Mouse (Mus musculus): ENCODE data around the gene Grhl1. TPM values are rescaled to one million over a fixed set of nuclear protein-coding genes. Genes with fewer than 3 reads are reported as not detected.
"Not testable (repeated sequence)": the region's sequence is repeated elsewhere in the genome, so short reads cannot be mapped to it uniquely, and the experiment has no call there.

Gene Grhl1
- polyA plus RNA-seq, 1 experiment from 2014 or later, result 4.5 TPM

DNA sequence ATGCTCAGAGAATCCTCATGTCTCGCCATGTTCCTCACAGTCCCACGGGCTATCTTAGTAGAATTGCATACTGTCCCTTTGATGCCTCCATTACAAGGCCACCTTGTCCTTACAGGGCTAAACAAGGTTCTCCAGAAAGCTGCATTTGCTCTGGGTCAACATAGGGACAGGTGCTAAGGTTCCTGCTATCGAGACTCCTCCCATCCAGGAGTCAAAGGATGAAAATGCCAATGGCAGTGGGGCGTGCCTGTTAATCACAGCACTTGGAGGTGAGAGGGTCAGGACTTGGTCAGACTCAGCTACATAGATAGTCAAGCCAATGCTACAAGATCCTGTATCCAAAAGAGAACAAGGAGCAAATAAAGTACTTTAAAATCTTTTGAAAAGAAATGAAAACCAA lies 47.4 kb downstream of the Grhl1 start:
- Histone ChIP-seq H3K4me3 (no peak overlapping the region), H3K27ac (ENCODE audit: poor library complexity, severe bottlenecking) (no peak overlapping the region), H3K9me3 (replicated peaks) (no peaks in the 10 kb centered on the region), H3K36me3 (peaks cover 15% of the 10 kb centered on the region), H3K4me1 (replicated peaks) (peaks cover 10% of the 10 kb centered on the region), H3K9ac (no peak overlapping the region), H3K4me2 (no peak overlapping the region), H3K27me3 (replicated peaks) (no peaks in the 10 kb centered on the region)
- no peak for ATAC-seq (ENCODE audit: insufficient number of reproducible peaks, low FRiP score)
- 78% methylated on average over 4 of the region's 4 CpGs for WGBS

DNA sequence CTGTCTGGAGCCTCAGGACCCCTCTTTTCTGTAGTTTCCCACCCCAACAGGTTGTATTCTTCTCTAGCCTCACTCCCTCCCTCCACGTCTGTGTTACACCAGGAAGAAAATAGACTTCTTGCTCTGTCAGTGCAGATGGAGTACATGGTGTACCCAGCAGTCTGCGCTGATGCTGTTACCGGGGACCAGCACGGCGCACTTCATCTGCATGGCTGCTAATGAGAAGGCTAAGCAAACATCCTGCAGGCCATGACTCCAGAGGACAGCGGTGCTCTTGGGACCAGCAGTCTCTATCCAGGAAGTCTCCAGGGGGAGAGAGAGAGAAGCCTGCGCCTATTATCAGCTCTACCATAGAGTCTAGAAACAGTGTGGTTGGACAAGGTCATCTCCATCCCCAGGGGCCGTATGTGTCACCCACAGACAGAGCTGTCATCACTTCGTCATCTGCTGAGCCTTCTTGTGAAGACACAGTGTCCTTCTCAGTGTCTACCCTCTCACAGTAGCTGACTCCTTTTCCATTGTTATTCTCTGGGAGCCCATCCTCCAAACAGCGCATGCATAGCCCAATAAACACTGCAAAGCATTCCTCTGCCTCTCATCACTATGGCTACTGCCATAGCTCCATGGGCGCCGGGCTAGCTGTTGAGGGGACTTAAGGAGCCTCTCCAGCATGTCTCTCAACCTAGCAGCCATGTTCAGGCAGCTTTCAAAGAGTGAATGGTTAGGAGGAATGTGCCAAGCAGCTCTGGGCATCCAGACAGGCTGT lies 51.6 kb downstream of the Grhl1 start:
- H3K27ac ChIP-seq (ENCODE audit: poor library complexity, severe bottlenecking), result no peak overlapping the region
- no peak overlapping the region for H3K9ac ChIP-seq
- no peak for ATAC-seq (ENCODE audit: insufficient number of reproducible peaks, low FRiP score)
- 60% methylated on average over 12 of the region's 12 CpGs for WGBS
- no peaks in the 10 kb centered on the region for H3K27me3 ChIP-seq (replicated peaks)
- peaks cover 14% of the 10 kb centered on the region for H3K4me1 ChIP-seq (replicated peaks)
- no peak overlapping the region for H3K4me2 ChIP-seq
- no peaks in the 10 kb centered on the region for H3K9me3 ChIP-seq (replicated peaks)
- no peaks in the 10 kb centered on the region for H3K36me3 ChIP-seq
- H3K4me3 ChIP-seq, result no peak overlapping the region

- H3K36me3 ChIP-seq, result no peaks in the 10 kb centered on the region
- no peak overlapping the region for H3K27ac ChIP-seq (ENCODE audit: poor library complexity, severe bottlenecking)
- peaks cover 14% of the 10 kb centered on the region for H3K4me1 ChIP-seq (replicated peaks)
- H3K4me3 ChIP-seq, result no peak overlapping the region
- no peak overlapping the region for H3K9ac ChIP-seq
- 87% methylated on average over 5 of the region's 5 CpGs for WGBS
- H3K9me3 ChIP-seq (replicated peaks), result no peaks in the 10 kb centered on the region
- ATAC-seq (ENCODE audit: insufficient number of reproducible peaks, low FRiP score), result no peak
- no peaks in the 10 kb centered on the region for H3K27me3 ChIP-seq (replicated peaks)
- H3K4me2 ChIP-seq, result no peak overlapping the region
These were observed 54.3 kb downstream of the Grhl1 start for GRCm38 (mm10) chr12:24626401-24626800.

DNA sequence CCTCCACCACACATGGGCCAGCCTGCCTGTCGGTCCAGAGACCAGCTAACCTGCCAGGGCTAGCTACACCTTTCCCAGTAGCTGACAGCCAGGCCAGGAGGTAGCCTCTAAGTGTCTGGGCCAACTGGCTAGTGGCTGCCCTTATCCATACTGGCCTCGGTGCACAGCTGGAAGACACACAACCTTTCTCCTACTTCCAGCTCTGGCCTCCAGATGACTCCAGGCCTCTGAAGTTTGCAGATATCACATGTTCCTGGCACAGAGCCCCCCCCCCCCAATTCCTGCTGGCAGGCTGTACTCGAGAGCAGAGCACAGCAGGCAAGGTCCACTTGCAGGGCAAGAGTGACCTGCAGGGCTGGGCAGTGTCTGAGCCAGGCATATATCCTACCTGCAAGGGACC lies 55.1 kb downstream of the Grhl1 start:
- WGBS, result 54% methylated on average over 3 of the region's 3 CpGs
- no peaks in the 10 kb centered on the region for H3K36me3 ChIP-seq
- H3K4me2 ChIP-seq, result no peak overlapping the region
- H3K27ac ChIP-seq (ENCODE audit: poor library complexity, severe bottlenecking), result no peak overlapping the region
- no peaks in the 10 kb centered on the region for H3K27me3 ChIP-seq (replicated peaks)
- no peak overlapping the region for H3K9ac ChIP-seq
- no peaks in the 10 kb centered on the region for H3K9me3 ChIP-seq (replicated peaks)
- H3K4me3 ChIP-seq, result no peak overlapping the region
- peak; percentile 10; the same call in 1 of the 2 replicates for ATAC-seq (ENCODE audit: insufficient number of reproducible peaks, low FRiP score)
- H3K4me1 ChIP-seq (replicated peaks), result peaks cover 14% of the 10 kb centered on the region

GRCm38 (mm10) chr12:24630220-24630619 lies 58.1 kb downstream of the Grhl1 start:
- 70% methylated on average over 1 of the region's 1 CpGs for WGBS
- Histone ChIP-seq H3K9ac (no peak overlapping the region), H3K4me2 (no peak overlapping the region), H3K27ac (ENCODE audit: poor library complexity, severe bottlenecking) (no peak overlapping the region), H3K36me3 (no peaks in the 10 kb centered on the region), H3K4me1 (replicated peaks) (peaks cover 17% of the 10 kb centered on the region), H3K4me3 (no peak overlapping the region), H3K9me3 (replicated peaks) (no peaks in the 10 kb centered on the region), H3K27me3 (replicated peaks) (no peaks in the 10 kb centered on the region)
- ATAC-seq (ENCODE audit: insufficient number of reproducible peaks, low FRiP score), result no peak

GRCm38 (mm10) chr12:24632404-24632803 lies 60.3 kb downstream of the Grhl1 start:
- Histone ChIP-seq H3K9me3 (replicated peaks) (no peaks in the 10 kb centered on the region), H3K27ac (ENCODE audit: poor library complexity, severe bottlenecking) (no peak overlapping the region), H3K9ac (no peak overlapping the region), H3K4me1 (replicated peaks) (peaks cover 20% of the 10 kb centered on the region), H3K4me3 (no peak overlapping the region), H3K36me3 (no peaks in the 10 kb centered on the region), H3K27me3 (replicated peaks) (0 out of 2 replicates have a peak, but pooled peaks cover 2% of the 10 kb centered on the region), H3K4me2 (no peak overlapping the region)
- 60% methylated on average over 4 of the region's 4 CpGs for WGBS
- no peak for ATAC-seq (ENCODE audit: insufficient number of reproducible peaks, low FRiP score)

DNA sequence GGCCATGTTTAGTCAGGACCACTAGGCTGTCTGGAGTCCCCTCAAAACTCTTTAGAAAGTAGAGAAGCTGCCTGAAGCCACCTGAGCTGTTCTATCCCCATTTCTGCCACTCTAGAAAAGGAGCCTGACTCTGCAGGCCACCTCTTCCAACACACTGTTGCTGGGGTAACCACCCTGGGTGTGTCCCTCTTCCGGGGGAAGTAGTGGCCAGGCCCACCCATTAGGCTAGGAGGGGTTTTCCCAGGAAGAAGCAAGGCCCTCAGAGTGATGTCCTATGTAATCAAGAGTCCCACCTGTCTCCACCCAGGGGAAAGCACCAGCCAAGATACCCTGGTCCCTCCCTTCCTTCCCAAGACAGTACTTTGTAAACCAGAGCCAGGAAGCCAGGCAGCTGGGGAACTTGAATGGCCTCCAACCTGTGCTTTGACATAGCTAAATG lies 61.7 kb downstream of the Grhl1 start:
- Histone ChIP-seq H3K9me3 (replicated peaks) (no peaks in the 10 kb centered on the region), H3K4me2 (no peak overlapping the region), H3K9ac (no peak overlapping the region), H3K36me3 (no peaks in the 10 kb centered on the region), H3K4me1 (replicated peaks) (peaks cover 20% of the 10 kb centered on the region), H3K27ac (ENCODE audit: poor library complexity, severe bottlenecking) (no peak overlapping the region), H3K4me3 (no peak overlapping the region), H3K27me3 (replicated peaks) (0 out of 2 replicates have a peak, but pooled peaks cover 2% of the 10 kb centered on the region)
- 61% methylated on average over 1 of the region's 1 CpGs for WGBS
- ATAC-seq (ENCODE audit: insufficient number of reproducible peaks, low FRiP score), result no peak

DNA sequence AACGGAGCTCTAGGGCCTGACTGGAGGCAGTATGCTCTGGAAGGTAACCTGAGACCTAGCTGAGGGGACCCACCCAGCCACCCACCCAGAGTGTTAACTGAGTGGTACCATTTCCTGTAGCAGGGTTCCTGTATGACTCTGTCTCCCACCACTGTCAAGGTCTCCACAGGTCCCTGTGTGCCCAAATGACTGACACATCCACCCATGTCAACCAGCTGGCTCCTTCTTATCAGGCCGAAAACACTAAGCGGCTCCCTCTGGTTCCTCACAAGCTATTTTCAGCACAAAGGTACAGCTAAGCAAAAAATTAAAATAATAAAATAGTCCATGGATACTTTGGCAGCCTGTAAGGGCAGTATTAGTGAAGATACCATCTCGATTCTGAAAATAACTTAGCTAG lies 62.1 kb downstream of the Grhl1 start:
- Histone ChIP-seq H3K4me1 (replicated peaks) (peaks cover 20% of the 10 kb centered on the region), H3K9me3 (replicated peaks) (no peaks in the 10 kb centered on the region), H3K36me3 (no peaks in the 10 kb centered on the region), H3K4me2 (no peak overlapping the region), H3K4me3 (no peak overlapping the region), H3K27me3 (replicated peaks) (0 out of 2 replicates have a peak, but pooled peaks cover 2% of the 10 kb centered on the region), H3K9ac (no peak overlapping the region), H3K27ac (ENCODE audit: poor library complexity, severe bottlenecking) (no peak overlapping the region)
- no peak for ATAC-seq (ENCODE audit: insufficient number of reproducible peaks, low FRiP score)
- 41% methylated on average over 4 of the region's 4 CpGs for WGBS

- Histone ChIP-seq H3K4me3 (no peak overlapping the region), H3K36me3 (no peaks in the 10 kb centered on the region), H3K4me2 (no peak overlapping the region), H3K27me3 (replicated peaks) (0 out of 2 replicates have a peak, but pooled peaks cover 2% of the 10 kb centered on the region), H3K9me3 (replicated peaks) (no peaks in the 10 kb centered on the region), H3K9ac (no peak overlapping the region), H3K27ac (ENCODE audit: poor library complexity, severe bottlenecking) (no peak overlapping the region), H3K4me1 (replicated peaks) (peaks cover 20% of the 10 kb centered on the region)
- no peak for ATAC-seq (ENCODE audit: insufficient number of reproducible peaks, low FRiP score)
- WGBS, result 83% methylated on average over 3 of the region's 3 CpGs
These were observed 62.6 kb downstream of the Grhl1 start for GRCm38 (mm10) chr12:24634648-24635047.

GRCm38 (mm10) chr12:24638787-24639186 lies 66.7 kb downstream of the Grhl1 start:
- WGBS, result 94% methylated on average over 10 of the region's 10 CpGs
- peaks cover 22% of the 10 kb centered on the region for H3K4me1 ChIP-seq (replicated peaks)
- ATAC-seq (ENCODE audit: insufficient number of reproducible peaks, low FRiP score), result not testable (repeated sequence)

DNA sequence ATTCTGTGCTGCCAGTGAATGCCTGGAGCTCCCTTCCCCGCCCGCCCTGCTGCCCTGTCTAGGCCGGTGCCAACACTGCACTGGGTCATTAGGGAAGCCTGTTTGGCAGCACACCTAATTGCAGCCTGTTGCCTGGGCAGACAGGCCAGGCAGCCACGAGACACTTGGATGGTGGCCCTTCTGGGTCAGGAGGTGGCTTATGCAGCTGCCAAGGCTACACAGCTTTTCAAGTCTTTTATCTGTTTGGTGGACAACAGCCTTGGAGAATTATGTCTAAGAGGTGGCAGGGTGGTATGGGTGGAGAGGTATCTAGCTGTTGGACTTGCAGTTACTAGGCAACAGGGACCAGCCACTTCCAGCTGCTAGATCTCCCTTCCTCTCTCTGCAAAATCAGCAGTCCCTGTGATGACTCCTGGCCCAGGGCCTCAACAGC lies 70.3 kb downstream of the Grhl1 start:
- WGBS, result 65% methylated on average over 4 of the region's 4 CpGs
- Histone ChIP-seq H3K27me3 (replicated peaks) (no peaks in the 10 kb centered on the region), H3K9ac (no peak overlapping the region), H3K27ac (ENCODE audit: poor library complexity, severe bottlenecking) (no peak overlapping the region), H3K36me3 (no peaks in the 10 kb centered on the region), H3K9me3 (replicated peaks) (no peaks in the 10 kb centered on the region), H3K4me2 (no peak overlapping the region), H3K4me3 (no peak overlapping the region), H3K4me1 (replicated peaks) (0 out of 2 replicates have a peak, but pooled peaks cover 14% of the 10 kb centered on the region)
- no peak for ATAC-seq (ENCODE audit: insufficient number of reproducible peaks, low FRiP score)

More at GRCm38 (mm10) chr12:24638787-24639186, 66.7 kb downstream of the Grhl1 start:
- not testable (repeated sequence) for H3K4me3 ChIP-seq; H3K36me3 ChIP-seq; H3K27ac ChIP-seq (ENCODE audit: poor library complexity, severe bottlenecking); H3K9ac ChIP-seq; H3K9me3 ChIP-seq (replicated peaks); H3K27me3 ChIP-seq (replicated peaks); H3K4me2 ChIP-seq

All from heart, embryonic 12.5 days (tissue).